Mouse (Mus musculus): ENCODE measurements at regions not wholly inside any gene's neighbourhood (a gene's known extent, or its start where the extent isn't known, plus 50 kb on each side); places are given as distances from the start of the nearest gene placed in this dataset.

DNA sequence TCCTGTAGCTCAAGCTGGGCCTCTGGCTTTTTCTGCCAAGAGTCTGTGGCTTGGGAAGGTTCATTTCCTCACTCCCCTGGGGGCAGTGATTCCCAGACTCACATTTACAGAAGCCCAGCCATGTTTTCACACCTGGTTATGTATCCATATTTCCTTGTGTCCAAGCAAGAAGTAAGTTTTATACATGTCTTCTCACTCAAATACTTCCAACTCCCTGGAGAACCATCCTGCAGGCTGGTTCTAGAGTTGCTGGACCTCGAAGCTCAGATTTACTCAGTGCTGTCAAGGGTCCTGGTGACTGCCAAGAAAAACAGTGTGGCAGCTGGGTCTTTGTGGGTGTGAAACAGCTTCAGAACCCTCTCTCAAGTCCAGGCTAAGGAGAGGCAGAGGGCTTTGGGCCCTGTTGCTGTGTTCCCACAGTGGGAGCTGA, 537.6 kb upstream of the Nrp1 start:
- no peak for DNase-seq

DNA sequence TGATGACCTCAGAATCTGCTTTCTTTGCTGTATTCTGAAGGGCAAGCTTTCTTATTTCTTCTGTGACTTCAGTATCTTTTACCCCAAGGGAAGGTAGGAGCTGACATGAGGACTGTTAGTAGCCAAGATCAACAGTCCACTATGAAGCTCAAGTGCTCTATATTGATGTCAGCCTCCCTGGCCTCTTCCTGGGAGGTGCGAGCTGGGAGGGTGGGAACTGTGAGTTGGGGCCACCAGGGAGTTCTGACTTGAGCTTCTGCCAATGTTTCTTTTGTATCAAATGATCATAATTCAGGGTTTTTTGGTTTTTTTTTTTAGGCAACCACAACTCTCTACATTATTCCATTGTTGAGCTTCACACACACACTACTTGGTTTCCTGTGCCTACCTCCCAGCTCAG, 536.8 kb upstream of the Nrp1 start:
- DNase-seq: no peak

DNA sequence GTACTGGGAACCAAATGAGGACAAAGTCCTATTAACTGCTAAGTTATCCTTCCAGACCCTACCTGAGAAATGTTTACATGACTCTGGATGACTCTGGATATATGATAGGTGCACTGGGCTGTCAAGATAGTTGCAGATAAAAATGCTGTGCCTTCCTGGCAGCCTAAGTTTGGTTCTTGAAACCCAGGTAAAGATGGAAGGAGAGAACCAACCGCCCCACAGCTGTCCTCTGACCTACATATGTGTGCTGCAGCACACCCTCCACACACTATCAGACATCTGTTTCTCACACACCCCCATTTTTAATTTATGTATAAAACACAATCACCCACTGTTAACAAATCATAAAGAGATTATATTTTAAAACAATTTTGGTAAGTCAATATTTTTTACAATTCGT, 533.4 kb upstream of the Nrp1 start:
- DNase-seq: no peak

DNA sequence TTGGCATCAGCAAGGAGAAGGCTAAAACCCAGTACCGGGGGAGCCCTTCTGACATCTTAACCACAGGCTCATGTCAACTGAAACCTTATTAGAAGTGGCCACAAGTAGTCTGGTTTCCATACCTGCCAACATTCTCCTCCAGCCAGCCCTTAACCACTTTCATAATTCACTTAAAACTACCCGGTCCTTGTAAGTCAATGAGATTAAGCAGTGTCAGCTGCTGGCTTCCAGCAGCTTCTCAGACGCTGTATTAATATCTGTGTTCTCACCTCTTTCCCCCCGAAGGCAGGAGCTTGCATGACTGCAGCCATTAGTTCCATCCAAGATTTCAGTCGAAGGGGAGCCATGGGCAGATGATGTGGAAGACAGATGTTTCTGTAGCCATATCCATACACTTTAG, 530.6 kb upstream of the Nrp1 start:
- DNase-seq: no peak

DNA sequence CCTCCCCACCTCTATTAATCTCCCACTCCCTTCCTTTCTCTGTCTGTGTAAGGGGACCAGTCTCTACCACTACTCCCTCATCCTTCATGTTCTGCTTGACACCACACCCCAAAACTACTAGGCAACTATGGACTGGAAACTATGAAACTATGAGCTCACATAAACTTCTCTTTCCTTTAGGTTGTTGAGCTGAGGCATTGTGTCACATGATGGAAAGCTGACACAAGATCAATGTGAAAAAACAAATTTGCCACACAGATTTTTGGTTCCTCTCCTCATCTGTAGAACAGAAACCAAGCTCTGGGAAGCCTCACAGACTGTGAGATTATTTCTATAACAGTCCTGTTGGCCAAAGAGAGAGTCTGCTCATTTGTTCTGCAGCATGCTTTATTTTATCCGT, 528.7 kb upstream of the Nrp1 start:
- DNase-seq: no peak

DNA sequence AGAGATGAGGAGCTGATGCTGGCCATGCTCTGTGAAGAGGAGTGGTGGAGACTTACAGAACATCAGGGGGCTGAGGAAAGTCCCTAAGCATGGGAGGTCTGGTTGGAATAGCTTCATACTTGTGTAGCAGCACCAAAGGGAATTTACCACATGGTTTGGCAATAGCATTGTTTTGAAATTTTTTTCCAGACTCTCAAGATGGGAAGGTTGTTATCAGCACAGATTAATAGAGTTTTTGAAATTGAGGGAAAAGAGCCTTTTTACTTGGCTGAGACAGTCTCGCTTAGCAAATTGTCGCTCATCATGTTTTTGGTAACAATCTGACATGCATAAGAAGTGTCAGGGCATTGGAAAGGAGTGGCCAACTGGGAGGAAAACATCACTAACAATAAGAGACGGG, 524.4 kb upstream of the Nrp1 start:
- peak; percentile 23 for DNase-seq

DNA sequence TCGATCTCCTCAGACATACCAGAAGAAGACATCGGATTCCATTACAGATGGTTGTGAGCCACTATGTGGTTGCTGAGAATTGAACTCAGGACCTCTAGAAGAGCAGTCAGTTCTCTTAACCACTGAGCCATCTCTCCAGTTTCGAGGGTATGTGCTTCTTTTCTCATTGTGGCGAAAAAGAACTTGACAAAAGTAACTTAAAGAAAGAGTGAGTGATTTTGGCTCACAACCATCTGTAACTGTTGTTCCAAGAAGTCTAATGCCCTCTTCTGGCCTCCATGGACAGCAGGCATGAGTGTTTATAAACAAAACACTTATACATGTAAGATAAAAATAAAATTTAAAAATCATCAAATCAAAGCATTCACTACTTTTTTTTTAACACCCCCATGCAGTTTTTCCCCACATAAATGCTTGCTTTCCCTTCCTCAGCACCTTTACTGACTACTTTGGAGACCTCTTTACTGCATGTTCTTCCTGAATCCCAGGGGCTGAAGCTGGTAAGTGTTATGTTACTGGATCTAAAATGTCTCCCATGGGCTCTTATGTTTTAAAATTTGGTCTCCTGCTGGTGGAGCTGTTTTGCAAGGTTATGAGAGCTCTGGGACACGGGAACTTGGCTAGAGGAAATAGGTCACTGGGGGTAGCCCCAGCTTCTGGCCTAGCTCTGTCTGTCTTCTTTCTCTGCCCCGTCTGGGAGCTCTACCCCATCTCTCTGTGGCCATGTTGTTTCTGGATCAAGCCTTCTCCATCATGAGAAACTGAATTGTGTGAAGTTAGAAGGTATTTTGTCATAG, 521.8 kb upstream of the Nrp1 start:
- peak; percentile 18 for DNase-seq

DNA sequence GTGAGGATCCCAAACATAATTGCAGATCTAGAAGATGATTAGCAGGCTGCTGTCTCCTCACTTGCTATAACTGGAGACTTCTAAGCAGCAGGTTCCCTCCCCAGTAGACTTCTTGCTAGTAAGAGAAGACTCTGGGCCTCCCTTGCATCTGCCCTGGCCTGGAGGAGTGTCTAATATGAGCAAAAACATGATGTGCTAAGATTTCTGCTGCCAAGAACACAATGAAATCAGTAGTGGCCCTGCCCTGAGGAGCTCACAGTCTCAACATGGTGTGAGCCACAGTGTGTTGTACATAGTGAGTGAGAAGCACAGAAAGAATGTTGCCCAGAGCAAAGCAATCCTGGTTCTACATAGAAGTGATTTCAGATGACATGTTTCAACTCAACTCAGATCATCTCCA, 520.1 kb upstream of the Nrp1 start:
- DNase-seq: peak; percentile 13

DNA sequence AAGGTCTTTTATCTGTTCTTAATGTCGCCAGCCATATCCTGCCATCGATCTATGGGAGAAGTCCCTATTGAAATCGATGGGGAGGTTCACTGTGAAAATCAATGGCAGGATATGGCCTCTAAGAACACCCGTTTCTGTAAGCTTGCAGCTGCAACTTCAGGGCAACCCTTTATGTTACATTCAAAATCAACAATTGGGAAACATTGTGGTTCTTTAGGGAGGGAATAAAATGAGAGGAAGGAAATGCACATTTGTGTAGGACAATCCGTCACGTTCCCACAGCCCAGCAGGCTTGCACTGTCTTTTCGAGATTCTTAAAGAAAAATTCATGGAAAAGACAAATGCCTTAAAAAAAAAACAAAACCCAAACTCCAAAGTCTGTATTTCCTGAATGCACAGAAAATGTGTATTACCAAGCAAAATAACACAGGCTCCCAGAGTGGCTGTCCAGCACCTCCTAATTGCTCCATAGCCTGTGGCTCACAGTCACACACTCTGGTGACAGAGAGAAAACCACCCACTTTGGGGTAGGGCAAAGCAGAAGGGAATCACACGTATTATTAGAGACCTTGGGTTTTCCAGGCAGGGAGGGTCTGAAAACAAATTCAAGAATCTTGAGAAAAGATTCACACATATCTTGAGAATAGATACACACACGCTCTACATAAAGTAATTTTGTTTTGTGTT, 510.9 kb upstream of the Nrp1 start:
- no peak for DNase-seq

DNA sequence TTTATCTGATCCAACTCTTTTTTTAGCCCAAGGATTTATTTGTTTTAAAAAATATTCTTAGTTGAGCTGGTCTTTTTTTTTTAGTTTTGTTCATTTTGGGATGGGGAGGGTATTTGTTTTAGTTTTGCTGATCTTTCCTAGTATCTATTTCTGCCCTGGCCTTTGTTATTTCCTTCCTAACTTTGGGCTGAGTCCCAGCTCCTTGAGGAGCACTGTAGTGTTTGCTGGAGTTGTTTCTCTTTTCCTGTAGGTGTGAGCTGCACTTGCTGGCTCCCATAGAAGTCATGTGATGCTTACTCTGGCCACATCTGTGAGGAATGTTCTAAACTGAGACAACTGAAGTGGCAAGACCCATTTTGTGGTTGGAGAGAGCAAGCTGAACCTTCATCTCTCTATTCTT, 508.5 kb upstream of the Nrp1 start:
- peak; percentile 30 for DNase-seq

DNA sequence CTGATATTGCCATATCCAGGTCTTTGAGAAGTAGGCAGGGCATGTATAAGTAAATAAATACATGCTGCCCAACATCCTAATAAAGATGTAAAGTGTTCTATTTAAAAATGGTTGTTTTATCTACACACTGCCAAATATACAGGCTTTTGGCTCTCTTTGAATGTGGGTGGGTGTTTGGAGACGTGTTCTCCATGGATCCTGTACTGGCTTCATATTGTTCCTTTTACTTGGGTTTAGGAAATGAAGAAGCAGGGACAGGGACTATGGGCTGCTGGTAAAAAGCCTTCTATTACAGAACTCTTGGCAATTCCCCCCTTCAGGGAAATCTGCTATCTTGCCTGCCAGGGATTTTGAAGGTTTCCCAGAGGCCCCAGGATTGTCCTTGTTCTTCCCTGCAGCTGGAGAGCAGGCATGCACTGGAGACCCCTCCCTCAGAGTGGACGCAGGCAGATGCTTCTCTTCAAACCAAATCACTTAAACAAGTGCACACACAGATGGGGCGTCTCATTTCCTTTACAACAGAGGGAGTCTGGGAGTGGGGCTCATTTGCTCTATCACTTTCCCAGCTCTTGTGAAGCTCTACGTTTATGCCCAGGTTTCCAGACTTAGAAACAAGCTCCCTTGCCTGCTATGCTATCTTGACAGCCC, 502.6 kb upstream of the Nrp1 start:
- peak; percentile 44 for DNase-seq

DNA sequence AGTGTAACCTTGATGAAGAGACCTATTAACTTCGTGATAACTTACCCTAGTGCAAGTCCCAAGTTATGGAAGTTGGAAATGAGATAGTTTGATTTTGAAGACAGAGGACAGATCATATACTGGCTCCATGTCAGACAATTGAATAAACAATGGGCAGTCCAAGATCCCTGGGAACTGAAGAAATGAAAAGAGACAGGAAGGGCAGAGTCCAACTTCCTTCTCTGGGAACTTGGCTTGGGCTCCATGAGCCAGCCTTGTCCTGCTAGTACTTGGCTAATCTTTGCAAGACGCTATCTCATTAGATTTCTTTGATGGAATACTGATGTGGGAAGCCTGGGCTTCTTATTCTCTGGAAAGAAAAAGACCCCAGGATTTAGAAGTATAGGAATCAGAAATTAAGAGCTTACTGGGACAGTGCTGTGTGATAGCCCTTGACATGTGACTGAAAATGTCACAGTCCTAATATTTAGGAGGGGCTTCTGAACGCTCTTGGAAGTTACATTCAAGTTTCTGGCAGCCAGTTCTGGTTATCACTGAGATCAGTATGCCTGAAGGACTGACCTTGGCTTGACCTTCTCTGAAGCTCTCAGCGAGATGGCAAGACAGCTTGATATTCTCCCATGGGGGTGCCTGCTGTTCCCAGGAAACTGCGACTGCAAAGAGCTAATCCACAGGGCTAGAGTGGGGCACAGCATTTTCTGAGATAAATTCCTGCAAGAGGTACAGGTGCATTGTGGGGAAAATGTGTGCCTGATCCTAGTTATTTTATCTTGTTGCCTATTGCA, 501.9 kb upstream of the Nrp1 start:
- peak; percentile 65 for DNase-seq

DNA sequence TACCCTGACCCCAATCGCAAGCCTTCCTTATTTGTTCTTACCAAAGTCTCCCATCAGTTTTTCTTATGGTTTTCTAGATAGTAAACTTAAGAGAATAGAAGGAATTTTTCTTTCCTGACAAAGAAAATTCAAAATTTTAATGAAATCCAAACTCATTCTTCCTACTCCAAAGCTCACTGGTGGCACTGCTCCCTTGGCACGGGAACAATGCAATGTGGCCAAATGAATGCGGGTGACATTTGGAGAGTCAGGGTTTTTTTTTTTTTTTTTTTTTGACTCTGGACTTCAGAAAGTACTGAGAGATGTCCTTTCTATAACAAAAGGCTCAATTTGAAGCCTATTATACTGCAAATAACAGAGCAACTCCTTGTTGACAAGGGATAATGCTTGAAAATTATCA, 499.4 kb upstream of the Nrp1 start:
- DNase-seq: peak; percentile 21

DNA sequence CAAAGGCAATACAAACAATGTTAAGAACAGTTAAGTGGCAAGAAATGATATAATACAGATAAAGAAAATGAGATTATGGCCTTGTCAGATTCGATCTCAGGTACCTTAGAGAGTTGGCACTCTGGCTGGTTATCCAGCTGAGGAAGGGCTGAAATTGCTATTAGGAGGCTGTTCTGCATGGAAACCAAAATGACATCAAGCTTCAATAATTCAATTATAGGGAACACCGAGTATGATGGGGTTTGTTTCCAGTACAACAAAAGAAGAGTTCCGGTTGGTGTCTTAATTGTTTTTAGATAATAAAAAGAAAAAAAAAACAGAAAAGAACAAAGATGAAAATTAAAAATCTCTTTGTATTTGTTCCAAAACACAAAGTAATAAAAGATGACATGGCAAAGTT, 498.0 kb upstream of the Nrp1 start:
- no peak for DNase-seq

DNA sequence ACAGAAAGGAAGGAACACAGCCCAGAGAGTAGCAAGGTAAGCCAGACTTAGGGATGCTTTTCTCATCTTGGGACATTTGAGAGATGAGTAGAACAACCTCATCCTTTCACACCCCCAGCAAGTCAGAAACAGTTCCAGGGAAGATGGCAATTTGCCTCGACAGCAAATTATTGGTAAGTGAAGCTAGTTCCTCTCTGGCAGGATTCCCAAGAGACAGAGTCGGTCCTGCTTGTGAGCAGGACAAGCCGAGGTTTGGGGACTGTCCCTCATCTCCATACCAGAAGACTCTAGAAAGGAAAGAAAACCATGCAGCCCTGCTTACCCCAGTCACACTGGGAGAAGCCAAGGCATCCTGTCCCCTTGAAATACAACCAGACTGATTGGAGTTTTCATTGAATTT, 497.5 kb upstream of the Nrp1 start:
- peak; percentile 57 for DNase-seq

DNA sequence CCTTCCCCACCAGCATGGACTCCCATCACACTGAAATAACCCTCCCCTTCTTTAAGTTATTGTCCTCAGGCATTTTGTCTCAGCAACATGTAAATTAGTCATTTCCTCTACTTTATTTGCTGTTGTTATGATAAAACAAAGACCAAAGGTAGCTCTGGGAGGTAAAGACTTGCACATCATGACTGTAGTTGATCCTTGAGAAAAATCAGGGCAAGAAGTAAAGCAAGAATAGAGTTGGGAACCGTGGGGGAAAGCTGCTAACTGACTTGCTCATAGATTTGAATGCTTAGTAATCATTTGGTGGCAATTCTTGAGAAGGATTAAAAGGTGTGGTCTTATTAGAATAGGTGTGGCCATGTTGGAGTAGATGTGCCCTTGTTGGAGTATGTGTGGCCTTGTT, 473.8 kb upstream of the Nrp1 start:
- DNase-seq: no peak

DNA sequence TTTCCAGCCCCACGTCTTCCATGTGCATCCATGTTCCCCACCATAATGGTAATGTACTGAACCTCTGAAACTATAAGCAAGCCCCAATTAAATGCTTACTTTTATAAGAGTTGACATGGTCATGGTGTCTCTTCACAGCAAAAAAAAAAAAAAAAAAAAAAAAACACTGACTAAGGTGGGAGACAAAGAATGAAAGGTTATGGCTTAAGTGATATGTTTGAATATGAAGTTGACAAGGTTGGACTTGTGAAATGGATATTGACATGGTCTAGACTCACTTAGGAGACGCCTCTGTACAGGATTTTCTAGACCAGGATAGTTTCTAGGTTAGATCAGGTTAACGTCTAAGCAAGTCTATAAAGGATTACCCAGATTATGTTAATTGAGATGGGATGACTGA, 473.2 kb upstream of the Nrp1 start:
- DNase-seq: no peak

DNA sequence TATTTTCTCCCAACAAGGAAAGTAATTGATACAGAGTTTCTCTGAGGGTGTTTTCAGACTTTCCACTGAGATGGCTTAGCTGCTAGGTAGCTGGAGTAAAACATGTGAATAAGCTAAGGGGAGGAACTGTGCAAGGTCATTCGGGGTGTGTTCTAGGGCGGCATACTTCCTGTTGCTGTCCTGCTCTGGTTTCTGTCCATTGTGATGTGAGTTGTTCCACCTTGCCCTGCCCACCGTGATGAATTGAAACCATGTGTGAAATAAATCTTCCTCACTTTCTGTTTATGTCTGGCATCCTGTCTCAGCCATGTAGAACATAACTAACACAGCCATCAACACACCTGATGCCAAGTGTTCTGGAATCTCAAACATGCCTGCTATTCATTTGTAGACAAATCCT, 472.6 kb upstream of the Nrp1 start:
- peak; percentile 39 for DNase-seq

DNA sequence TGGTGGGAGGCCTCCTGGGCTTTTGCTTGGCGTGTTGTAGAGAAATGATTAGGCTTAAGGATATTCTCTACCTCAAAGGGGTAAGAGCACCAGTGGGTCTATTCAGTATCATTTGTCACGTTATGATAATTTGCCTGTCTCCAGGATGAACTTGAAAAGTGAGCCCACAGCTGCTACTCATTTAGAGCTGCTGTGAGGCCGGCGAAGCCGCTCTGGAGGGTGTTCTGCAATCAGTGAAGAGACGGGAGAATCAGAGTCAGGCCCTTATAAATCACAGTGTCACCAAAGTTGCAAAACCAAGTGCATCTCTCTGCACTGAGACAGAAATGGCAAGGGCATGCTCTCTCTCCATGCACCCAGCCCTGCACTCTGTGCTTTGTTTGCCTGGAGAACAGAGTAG, 467.7 kb upstream of the Nrp1 start:
- DNase-seq: no peak

DNA sequence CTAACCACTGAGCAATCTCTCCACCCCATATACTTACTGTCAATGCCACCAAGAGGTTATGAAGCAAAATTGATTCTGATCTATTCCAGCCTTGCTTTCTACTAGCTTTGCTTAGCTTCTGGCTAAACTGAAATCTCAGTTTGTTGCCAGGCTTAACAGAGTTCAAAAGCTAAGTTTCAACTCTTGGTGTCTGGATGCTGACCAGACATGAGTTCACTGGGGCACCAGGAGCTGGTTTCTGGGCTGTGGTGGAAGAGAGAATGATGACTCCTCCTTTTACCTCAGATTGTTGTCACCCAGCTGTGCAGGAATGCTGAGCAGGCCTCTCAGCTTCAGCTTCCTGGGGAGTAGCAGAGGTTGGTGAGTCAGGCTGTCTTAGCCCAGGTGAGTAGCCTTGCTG, 464.1 kb upstream of the Nrp1 start:
- no peak for DNase-seq

DNA sequence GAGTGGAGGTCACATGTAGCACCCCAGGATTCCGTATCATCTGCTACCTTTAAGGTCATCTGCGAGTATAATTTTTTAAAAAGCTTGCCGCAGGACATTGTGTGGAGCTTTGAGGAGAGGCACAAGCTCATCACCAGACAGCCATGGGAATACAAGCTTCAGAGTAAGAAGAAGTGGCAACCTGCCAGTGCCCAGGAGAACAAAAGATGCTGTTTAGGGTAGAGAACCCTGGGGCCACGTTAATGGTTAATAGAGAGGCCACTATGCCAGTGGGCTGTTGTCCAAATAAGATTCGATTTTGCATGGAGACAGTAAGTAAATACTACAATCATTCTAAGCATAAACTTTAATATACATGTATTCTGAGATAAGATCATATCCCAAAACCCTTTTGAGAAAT, 450.0 kb upstream of the Nrp1 start:
- no peak for DNase-seq

DNA sequence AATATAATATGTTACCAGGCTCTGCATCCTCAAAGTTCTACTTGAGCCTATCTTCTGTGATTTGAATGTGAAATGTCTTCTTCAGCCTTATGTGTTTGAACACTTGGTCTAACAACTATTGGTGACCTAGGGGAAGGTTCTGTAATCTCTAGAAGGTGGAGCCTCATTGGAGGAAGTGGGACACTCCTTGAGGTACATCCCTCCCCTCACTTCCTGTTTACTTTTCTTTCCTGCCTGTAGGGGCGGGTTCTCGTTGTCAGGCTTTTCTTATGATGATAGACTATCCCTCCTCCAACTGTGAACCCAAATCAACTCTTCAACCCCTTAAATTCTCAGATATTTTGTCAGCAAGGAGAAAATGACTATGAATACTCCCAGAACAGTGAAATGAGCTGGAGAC, 448.8 kb upstream of the Nrp1 start:
- no peak for DNase-seq

DNA sequence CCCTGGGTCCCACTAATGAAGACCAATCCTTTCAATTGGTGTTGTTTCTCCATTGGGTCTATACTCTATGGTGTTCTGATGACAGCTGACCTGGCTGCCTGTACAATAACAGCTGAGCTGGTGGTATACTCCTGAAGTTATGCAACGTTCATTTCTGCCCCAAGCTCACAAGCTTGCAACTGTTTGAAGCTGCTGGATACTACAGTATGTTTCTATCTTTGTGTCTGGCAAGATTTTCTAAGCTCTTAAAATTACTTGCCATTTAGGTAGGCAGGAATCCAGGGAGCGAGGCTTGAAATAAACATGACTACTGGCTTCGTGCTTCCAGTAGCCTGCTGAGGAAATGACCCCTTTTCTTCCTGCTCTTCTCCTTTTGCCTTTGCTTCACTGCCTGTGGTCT, 444.3 kb upstream of the Nrp1 start:
- DNase-seq: no peak

DNA sequence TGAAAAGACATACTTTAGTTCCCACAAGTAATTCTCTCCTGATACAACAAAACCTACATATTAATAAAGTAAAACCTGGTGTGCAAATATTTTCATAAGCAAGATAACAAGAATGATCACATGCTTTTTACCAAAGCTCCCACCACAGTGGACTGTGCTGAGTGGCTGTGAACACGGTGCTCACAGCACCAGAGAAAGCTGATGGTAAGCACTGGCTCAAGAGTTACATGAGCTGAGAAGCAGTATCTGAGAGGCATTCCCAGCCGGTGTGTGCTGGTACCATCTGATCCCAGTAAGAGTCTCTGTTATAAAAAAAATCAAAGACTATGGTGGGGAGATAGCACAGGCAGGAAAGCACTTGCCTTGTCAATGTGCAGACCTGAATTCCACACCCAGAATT, 443.5 kb upstream of the Nrp1 start:
- no peak for DNase-seq
